Mouse (Mus musculus) retina, embryonic 14.5 days (tissue): ENCODE results near the gene Iqgap2.

Source experiments
- DNase-seq: peaks from one replicate; pipeline ENCODE4 v3.0.0-alpha.2; 2015; ENCODE audit warnings: low spot score

Gene Iqgap2

DNA sequence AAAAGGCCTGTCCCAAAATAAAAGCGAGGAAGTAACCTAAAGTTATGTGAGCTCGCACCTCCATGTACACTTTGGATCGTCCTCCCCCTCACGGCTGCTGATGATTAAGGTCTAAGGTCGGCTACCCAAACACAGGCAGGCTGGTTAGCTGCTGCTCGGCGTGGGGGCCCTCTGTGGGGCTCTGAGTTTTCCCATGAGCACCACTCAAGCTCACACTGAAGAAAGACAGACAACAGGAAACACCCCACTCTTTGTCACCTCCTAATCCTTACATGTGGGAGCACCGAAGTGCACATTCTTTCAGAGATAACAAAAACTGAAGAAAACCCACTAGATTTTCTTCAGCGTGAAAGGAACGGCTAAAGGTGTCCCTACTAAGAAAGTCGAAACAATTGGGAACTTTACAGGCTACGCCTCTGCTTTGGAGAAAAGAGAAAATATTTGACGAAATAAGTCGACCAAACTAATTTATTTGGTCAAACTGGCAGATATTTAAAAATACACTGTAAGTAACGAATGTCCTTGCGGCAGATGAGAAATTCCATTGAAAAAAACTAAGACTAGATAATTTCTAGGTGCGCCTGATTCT is 274.5 kb downstream of the Iqgap2 start:
- peak; percentile 48 for DNase-seq

DNA sequence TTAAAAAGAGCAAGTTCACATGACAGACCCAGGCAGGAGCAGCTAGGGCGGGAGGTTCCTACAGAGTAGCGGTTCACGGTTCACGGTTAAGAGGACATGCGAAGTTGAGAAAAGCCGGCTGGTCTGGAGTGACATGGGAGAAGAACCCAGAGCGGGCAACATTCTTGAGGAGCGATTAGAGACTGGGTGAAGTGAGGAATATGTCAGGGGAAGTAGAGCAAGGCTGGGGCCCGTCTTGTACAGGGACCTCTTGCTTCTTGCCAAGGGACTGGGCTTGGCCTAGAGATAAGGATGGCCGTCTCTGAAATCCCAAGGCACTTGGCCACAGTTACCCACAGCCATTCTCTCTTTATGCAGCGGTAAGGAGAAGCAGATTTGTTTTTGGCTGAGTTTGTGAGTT is 275.2 kb downstream of the Iqgap2 start:
- peak; percentile 32 for DNase-seq

DNA sequence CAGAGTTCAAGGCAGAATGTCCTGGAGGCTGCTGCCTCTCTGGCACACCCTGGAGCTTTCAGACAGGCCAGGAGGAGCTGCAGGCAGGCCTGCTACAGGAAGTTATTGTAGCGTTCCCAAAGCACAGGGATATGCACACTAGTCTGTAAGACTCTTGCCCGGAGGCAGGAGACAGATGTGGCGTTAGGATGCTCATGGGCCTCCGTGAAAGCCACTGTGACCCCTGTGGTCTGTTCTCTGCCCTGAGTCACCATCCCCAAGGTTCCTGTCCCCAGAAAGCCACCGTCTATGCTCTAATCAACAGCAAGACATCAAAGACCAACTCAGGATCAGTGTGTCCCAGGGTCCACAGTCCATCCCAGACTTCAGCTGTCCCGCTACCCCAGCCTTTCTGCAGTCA is 277.0 kb downstream of the Iqgap2 start:
- no peak for DNase-seq

DNA sequence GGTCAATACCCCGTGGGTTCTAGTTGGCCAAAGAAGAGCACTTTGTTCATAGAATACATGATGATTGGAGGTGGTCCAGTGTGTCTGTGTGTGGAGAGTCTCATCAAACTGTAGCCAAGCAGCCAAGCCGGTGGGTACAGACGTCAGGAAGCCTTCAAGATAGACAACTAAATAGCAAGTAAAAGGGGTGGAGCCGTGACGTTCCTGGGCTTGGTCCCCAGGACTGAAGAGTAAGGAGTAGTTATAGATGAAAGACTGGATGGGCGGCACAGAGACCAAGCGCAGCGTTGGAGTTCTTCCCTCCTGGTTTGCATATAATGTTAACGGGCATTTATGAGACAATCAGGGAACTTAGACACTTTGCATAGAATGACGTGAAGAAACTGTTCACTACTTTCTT is 279.5 kb downstream of the Iqgap2 start:
- DNase-seq = no peak

DNA sequence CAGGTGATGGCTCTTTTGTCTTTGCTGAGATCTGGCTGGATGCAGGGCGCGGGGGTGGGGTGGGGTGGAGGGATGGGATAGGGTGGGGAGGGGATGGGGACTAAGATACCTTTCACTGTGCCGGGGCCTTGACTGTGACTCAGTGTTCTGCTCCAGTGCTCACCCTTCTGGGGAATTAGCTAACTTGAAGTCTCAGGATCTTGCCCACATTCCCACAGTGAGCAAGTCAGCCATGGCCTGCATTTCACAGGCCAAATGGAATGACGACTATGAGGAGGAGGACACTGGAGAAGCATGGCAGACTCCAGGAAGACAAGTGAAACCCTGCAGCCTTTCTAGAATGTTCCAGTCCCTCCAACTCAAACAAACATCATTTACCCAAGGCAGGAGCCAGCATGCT is 280.0 kb downstream of the Iqgap2 start:
- DNase-seq = no peak

DNA sequence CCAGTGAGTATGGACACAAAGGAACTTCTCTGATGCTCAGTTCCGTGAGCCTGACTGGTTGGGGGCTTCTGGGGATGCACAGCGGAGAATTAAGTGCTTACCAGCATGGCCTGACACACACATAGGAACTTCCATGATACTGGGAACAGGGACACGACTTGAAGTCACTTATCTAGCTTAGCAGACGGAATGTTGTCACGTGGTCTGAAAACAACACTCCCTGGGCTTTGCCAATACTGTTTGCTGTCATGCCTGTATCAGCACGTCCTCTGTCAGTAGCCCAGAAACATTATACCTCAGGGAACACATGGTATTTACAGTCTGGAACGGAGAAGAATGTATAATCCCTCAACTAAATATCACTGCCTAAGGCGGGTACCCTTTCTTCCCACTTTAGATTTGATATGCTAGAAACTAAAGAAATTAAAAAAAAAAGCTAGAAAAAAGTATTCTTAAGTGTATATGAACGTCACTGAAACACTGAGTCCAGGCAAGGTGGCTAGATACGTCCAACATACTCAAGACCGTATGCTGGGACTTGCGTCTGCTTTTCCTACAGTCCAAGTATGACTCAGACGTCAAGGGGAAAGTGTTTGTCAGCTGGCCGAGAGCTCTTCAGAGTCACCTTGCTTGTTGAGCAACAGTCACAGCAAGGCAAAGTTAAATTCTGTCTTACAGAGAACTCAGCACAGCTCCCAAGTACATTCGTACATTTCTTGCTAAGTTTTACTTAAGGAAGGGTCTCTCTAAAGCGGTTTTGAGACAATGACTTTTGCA is 280.7 kb downstream of the Iqgap2 start:
- no peak for DNase-seq

DNA sequence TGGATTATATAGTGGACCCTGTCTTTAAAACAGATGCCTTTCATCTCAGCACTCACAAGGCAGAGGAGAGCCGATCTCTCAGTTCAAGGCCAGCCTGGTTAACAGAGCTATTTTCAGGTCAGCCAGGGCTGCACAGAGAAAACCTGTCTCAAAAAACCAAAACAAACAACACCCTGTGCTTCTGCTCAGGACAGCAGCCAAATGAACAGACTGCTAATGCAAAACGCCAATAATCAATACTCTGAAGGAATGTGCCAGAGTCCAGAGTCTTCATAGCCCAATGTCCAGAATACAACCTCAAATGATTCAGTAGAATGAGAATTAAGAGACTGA is 282.7 kb downstream of the Iqgap2 start:
- DNase-seq = no peak

DNA sequence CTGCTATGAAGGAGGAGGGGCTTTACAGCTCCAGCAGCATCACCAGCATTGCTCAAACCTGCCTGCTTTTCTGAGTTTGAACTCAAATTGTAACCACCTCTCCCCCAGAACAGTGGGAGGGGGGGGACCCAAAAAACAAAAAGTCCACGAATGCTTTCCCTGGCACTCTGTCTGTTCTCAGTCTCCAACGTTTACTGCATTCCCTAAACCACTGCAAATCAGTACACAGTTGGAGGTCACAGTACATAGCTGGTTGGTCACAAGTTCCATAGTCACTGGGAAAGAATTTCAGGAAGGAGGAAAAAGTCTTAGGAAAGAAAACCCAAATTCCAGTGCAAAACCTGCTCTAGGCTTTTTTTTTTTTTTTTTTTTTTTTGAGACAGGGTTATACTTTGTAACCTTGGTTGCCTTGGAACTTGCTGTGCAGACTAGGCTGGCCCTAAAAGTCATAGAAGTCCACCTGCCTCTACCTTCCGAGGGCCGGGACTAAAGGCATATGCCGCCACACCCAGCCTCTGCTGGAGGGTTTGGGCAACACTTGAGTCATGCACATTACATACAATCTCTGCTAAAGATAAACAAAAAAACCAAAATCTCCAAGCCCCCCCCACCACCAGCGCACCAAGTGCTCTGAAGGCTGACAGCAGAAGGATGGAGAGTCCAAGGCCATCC is 283.2 kb downstream of the Iqgap2 start:
- no peak for DNase-seq

DNA sequence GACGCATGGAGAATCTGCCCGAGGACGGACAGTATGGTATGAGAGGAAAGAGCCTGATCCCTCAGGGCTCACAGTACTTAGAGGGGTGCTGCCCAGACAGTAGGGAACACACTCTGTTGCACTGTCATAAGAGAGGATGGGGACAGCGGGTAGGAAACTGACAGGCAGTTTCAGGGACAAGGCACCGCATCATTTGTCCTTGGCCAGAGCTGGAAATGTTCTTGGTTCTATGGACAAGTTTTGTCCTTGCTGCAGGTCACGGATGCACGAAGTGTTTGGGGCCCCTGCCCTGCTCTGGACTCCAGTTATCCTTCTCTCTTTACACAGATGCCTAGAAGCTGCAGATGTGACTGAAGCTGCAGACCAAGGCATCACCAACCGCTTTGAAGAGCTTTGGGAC is 284.7 kb downstream of the Iqgap2 start:
- DNase-seq = no peak

DNA sequence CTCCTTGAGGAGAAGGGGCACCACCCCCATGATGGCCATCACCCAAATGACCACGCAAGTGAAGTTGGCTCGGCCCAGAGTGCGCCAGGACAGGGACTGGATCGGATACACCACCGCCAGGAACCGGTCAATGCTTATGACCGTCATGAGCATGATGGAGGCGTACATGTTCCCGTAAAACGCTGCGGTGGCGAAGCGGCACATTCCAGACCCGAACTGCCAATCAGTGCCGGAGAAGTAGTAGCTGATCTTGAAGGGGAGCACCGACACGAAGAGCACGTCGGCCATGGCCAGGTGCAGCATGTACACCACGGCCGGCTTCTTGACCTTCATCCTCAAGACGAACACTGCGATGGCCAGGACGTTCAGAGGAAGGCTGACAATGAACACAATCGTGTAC is 287.4 kb downstream of the Iqgap2 start:
- DNase-seq = no peak

DNA sequence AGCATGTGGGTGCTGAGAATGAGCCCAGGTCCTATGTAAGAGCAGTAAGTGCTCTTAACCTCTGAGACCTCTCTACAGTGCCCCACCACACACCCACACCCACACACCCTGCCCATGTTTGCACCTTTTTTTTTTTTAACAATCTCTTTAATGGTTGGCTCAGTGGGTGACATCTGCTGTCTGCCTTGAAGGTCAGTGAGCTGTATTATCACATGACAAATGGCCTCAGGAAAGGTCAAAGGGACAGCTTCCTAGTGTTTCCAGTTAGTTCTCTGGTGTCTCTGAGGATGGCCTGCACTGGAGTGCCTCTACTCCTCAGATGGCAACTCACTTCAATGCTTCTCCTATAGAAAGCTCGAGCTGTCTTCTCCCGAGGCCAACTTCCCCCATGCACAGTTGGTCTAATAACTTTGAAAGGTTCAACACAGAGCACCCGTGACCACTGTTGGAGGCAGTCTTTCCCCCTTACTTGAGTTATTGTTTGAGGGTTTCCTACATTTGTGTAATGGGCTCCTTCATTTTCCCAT is 291.8 kb downstream of the Iqgap2 start:
- DNase-seq = no peak

DNA sequence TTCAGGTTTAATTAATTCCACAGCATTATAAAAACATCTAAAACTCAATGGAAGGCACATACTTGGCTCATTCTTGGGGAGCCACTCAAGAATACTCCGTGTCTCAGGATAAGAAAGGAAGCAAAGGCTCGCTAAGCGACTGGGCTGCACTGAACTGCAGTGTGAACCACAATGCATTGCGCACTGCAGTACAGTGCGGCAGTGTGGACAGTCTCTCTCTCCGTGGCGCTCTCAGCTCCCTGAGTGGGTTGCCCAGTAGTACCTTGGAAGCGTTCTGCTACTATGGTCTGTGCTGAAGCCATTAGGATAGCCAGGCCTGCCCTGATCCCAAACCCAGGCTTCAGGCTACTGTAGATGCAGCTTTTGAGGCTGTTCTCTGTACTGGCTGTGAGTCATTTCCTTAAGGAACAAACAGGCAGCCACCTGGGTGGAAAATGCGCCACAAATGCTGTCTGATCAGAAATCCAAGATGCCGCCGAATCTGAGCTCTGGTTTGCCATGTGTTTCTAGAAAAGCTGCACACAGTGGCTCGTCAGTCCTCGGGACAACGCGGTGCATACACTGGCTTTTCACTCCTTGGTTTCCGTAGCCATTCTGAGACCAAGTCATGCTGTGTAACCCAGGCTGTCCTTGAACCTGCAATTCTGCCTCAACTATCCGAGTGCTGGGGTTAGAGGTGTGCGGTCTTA is 293.3 kb downstream of the Iqgap2 start:
- DNase-seq = no peak

DNA sequence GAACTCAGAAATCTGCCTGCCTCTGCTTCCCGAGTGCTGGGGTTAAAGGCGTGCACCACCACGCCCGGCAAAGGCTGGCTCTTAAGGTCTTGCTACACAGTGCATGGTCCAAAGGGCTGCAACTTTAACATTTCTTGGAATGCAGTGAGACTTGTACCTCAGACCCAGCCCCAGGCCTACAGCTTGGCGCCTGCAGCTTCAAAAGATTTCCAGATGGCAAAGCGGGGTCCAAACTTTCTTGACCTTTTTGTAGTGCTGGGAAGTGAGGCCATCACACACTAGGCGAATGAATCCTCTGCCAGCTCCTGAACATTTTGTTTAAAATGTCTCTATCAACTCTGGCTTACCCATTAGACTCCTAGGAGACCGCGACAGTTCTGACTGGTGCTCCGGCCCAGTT is 294.1 kb downstream of the Iqgap2 start:
- no peak for DNase-seq

DNA sequence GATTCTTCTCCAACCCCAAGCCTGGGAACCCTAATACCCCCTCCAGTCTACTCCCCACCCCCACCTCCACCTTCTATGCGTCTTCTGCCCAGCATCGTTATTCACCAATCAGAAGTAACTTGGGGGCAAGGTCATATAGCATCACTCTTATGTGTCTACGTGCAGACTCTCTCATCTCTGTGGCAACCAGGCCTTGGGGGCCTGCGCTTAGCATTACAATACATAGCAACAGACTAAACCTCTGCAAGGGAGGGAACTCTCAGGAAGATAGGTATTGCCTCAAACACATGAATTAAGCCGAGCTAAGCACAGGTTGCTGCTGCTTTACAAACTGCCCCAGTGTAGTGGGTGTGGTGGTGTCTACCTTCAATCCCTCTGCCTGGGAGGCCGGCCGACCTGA is 295.0 kb downstream of the Iqgap2 start:
- DNase-seq = no peak

DNA sequence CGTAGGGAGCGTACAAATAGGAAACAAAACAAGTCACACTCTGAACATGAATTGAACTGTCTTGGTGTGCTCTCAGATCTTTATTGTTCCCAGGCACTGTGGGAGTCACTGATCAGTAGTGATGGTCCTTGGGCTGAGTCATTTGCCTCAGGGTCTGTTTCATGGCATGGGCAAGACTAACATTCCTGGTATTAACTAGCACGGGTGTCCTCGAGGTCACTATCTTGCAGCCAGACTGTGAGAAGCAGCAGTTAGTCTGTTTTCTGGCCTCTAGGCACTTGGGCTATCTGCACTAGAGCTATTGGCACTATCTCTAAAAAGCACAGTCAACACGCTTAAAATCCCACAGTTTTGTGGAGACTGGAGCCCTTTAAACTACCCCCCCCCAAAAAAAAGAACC is 295.8 kb downstream of the Iqgap2 start:
- DNase-seq = no peak

DNA sequence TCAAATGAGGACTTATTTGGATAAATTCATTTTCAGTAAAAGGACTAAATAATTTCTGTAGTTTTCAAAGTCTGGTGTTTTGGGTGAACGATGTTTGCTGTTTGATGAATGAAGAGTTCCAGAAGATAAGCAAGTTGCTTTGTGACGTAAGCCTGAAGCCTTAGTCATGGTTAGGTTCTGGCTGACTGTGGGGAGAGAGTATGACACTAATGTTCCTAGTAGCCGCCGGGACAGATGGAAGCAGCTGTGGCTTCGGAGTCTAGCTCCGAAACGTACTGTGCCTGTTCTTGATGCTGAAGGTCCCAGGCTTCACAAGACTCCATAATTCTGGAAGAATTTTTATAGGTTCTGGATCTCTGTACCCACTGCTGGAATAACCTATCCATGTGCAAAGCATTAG is 296.3 kb downstream of the Iqgap2 start:
- DNase-seq = no peak

DNA sequence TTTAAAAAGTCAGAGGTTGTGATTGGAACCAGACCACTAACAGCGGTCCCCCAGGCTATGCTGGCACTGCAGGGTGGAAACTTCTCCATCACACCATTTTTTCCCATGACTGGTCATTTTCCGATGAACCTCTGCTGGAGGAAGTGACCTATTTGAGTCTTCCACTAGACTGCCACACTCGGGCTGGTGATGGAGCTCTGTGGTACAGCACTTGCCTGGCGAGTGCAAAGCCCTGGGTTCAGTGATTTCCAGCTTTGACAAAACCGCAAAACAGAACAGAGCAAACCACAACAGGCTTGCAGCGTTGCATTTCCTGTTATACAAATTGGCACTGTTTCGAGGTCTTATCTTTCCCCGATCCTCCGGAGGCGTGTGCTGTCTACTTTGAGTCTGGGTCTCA is 298.9 kb downstream of the Iqgap2 start:
- DNase-seq = no peak

DNA sequence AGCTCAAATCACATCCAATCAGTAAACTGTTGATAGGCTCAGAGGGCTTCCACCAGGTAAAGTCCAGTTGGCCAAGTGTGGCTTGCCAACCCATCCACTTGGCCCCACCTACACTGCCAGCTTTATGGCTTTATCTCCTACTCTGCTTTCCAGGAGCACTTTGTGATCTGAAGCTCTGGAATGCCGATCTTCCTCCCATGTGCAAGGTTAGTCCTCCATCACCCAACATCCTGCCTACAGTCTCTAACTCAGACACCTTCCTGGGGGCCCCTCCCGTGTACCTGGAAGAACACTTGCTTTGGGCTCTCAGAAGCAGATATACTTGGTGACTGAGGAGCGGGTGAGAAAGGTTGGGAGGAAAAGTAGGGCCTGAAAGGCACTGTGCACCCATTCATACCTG is 300.1 kb downstream of the Iqgap2 start:
- DNase-seq = no peak

DNA sequence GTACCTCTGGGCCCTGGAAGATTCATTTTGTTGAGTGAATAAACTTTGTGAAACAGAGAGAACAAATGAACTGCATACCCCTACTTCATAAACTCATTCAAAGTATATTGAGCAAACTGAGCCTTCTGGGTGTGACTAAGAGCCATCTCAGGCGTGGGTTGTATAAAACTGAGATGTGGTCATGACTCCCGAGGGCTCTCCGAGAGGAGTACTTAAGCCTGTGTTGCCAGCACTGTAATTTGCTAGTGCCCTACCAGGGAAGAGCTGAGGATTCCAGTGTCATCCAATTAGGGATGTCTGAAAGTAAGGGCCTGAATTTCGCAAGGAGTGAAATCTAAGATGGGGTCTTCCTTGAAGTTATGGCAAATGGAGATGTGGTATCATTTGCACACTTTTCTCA is 304.1 kb downstream of the Iqgap2 start:
- DNase-seq = no peak

DNA sequence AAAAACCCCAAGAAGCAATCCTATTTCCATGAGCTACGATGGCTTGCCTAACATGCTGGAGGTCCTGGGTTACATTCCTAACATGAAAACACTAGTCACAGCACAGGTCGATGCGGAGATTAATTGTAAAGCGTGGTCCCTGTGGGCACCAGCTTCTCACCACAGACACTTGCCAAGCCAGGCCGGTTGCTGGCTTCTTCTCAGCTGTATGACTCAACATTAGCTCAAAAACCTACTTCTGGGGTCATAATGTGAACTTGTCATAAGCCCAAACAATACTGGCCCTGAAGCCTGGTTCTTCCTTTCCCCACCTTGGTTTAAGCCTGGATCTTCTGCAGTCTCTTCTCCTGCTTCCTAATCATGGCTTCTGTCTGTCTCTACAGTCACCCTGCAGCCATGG is 306.8 kb downstream of the Iqgap2 start:
- DNase-seq = no peak

DNA sequence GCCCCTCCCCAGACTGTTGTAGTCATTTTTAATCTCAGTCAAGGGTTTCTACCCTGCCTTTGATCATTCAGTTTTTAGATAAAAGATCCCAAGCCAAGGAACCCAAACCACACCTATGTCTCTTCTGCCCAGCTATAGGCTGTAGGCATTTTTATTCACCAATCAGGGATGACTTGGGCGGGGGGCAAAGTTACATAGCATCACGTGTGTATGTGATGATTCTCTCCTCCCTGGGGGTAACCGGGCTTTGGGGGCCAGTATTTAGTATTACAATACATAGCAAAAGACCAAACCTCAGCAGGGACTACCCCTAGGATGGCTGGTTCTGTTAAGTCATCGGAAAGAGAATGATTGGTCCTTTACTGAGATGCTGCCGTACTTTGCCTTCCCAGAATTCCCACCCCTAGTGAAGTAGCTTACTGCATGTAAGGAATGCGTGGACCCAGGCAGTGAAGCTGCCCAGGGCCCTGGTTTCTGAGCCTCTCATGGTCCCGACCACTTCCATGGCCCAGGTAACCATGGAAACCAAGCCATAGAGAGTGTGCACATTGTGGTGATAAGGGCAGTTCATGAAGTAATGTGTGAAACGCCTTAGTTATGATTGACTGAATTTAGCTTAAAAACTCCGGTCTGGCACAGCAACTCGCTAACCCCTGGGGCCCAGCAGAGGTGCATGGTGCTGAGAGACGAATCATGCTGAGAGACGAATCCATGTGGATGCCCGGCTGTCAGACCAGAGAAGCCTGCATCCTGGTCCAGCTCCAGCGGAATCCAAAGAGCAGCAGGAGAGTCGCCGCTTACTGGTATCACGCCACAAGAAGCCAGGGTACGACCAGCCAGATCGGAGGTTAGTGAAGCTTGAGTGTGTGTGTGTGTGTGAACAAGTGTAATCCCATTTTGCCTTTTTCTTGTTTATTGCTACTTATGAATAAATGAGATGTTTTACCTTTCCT is 308.2 kb downstream of the Iqgap2 start:
- DNase-seq = peak; percentile 42

DNA sequence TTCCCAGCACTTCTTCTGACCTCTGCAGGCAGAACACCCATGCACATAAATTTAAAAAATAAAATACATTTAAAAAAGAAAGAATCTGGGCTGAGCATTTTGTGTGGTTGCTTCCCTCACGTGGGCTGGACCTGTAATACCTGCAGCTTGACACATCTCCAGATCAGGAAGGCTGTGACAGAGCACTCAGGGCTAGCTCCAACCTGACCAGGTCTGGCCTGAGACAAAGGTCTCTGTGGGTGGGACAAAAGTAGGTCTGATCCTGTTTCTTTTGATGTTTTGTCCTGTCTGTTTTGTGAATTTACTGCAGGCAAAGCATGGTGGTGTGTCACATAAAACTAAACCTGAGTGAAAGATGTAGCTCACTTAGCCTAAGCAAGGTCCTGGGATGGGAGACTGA is 309.9 kb downstream of the Iqgap2 start:
- no peak for DNase-seq
